Mouse (Mus musculus) hindbrain, embryonic 10.5 days (tissue): ENCODE results near the gene Pus7. TPM values are rescaled to one million over a fixed set of nuclear protein-coding genes. Genes with fewer than 3 reads are reported as not detected.

Experiments
- DNase-seq: peaks from one replicate; pipeline ENCODE4 v3.0.0-alpha.2; 2017; ENCODE audit warnings: low spot score
- H3K27ac ChIP-seq: fragments of 300-500 bp; sonication (generic); 2 replicates; pipeline ENCODE4 v1.5.1; 2016; ENCODE audit warnings: mild to moderate bottlenecking, moderate library complexity
- H3K27me3 ChIP-seq: fragments of 300-500 bp; sonication (generic); 2 replicates; pipeline ENCODE4 v1.6.1; 2016; ENCODE audit warnings: mild to moderate bottlenecking; ENCODE audit not compliant: poor library complexity, insufficient read depth, severe bottlenecking
- H3K36me3 ChIP-seq: fragments of 300-500 bp; sonication (generic); 2 replicates; pipeline ENCODE4 v1.6.1; 2016; ENCODE audit warnings: mild to moderate bottlenecking, moderate library complexity
- H3K4me1 ChIP-seq: fragments of 300-500 bp; sonication (generic); replicated peaks from 2 replicates; pipeline ENCODE4 v1.6.1; 2016; ENCODE audit warnings: mild to moderate bottlenecking
- H3K4me3 ChIP-seq: fragments of 300-500 bp; sonication (generic); 2 replicates; pipeline ENCODE4 v1.5.1; 2016; ENCODE audit warnings: mild to moderate bottlenecking, moderate library complexity
- H3K9me3 ChIP-seq: fragments of 300-500 bp; sonication (generic); 2 replicates; pipeline ENCODE4 v1.6.1; 2016; ENCODE audit warnings: mild to moderate bottlenecking, moderate library complexity
- WGBS: fragments of 180-500 bp; shearing (Covaris S2); methylation state at CpG from one replicate; pipeline ENCODE4 v1.1.7; 2016; 5-methylcytosine and 5-hydroxymethylcytosine counted together
- polyA plus RNA-seq: library from polyadenylated mRNA; unstranded; fragments of >200 nt; fragmentation: Nextera tagmentation; extraction: Ambion mirVana; gene quantifications from 2 replicates; pipeline ENCODE4 v1.2.1, GENCODE M21; 2016

The Pus7 gene
- polyA plus RNA-seq, 1 experiment from 2014 or later, result 23.1 TPM

DNA sequence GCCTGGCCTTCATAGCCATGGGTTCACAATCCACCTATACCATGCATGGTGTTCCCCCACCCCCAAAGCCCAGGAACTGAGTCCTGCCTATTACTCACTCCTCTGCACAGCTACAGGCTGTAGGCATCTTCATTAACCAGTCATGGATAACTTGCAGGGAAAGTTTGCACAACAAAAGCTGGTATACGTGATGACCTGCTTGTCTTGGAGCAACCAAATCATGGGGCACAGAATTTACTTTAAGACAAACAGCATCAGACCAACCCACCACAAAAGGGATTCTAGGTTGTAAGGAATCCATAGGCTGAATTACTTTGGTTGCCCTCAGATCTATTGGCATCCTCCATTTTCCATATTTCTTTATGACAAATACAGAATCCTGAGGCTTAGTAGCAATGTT lies 86.1 kb downstream of the Pus7 start:
- 98% methylated on average over 1 of the region's 1 CpGs for WGBS
- no peak for DNase-seq
- Histone ChIP-seq H3K4me3 (no peak overlapping the region), H3K36me3 (peaks cover 75% of the 10 kb centered on the region), H3K9me3 (peaks cover 69% of the 10 kb centered on the region), H3K27me3 (no peaks in the 10 kb centered on the region), H3K27ac (no peak overlapping the region), H3K4me1 (no peaks in the 10 kb centered on the region)

Other genes starting within 250 kb of the Pus7 start
- gene Srpk2, start 99.1 kb downstream of the Pus7 start, polyA plus RNA-seq, result 49.7 and 52.3 TPM in 2 replicates
- 33.0 and 37.4 TPM in 2 replicates for gene Rint1, start 4.0 kb upstream of the Pus7 start, polyA plus RNA-seq
- 131 and 132 TPM in 2 replicates for gene Tomm7, start 60.5 kb upstream of the Pus7 start, polyA plus RNA-seq
- gene Fam126a, start 247.0 kb upstream of the Pus7 start, polyA plus RNA-seq, result 27.8 and 28.5 TPM in 2 replicates